Mouse (Mus musculus) hindbrain, embryonic 16.5 days (tissue): ENCODE results near the gene Pkp4. TPM values are rescaled to one million over a fixed set of nuclear protein-coding genes. Genes with fewer than 3 reads are reported as not detected.
"Not testable (repeated sequence)": the region's sequence is repeated elsewhere in the genome, so short reads cannot be mapped to it uniquely, and the experiment has no call there.

Experiments used
- ATAC-seq: fragments of 200-750 bp; cut with Nextera tagmentation; 2 replicates; pipeline ENCODE4 v1.8.0; 2017; ENCODE audit warnings: moderate TSS enrichment, moderate library complexity
- H3K27ac ChIP-seq: fragments of 300-500 bp; sonication (generic); 2 replicates; pipeline ENCODE4 v1.5.1; 2014; ENCODE audit warnings: low read depth, mild to moderate bottlenecking, control low read depth, low read length, moderate library complexity
- H3K27me3 ChIP-seq: fragments of 300-500 bp; sonication (generic); replicated peaks from 2 replicates; pipeline ENCODE4 v1.6.1; 2014; ENCODE audit warnings: low read length; ENCODE audit not compliant: control insufficient read depth, insufficient read depth
- H3K36me3 ChIP-seq: fragments of 300-500 bp; sonication (generic); 2 replicates; pipeline ENCODE4 v1.6.1; 2014; ENCODE audit warnings: mild to moderate bottlenecking, low read length, moderate library complexity, mixed read lengths; ENCODE audit not compliant: control insufficient read depth, insufficient read depth
- H3K4me1 ChIP-seq: fragments of 300-500 bp; sonication (generic); 2 replicates; pipeline ENCODE4 v1.6.1; 2014; ENCODE audit warnings: low read depth, low read length; ENCODE audit not compliant: control insufficient read depth, insufficient read depth
- H3K4me2 ChIP-seq: fragments of 300-500 bp; sonication (generic); 2 replicates; pipeline ENCODE4 v1.6.1; 2014; ENCODE audit warnings: mild to moderate bottlenecking, low read length, control low read depth, moderate library complexity
- H3K4me3 ChIP-seq: fragments of 300-500 bp; sonication (generic); 2 replicates; pipeline ENCODE4 v1.5.1; 2014; ENCODE audit warnings: mild to moderate bottlenecking, low read length, control low read depth, moderate library complexity
- H3K9ac ChIP-seq: fragments of 300-500 bp; sonication (generic); 2 replicates; pipeline ENCODE4 v1.6.1; 2014; ENCODE audit warnings: low read depth, mild to moderate bottlenecking, control low read depth, low read length, moderate library complexity
- H3K9me3 ChIP-seq: fragments of 300-500 bp; sonication (generic); 2 replicates; pipeline ENCODE4 v1.6.1; 2014; ENCODE audit warnings: mild to moderate bottlenecking, low read length, moderate library complexity; ENCODE audit not compliant: control insufficient read depth
- WGBS: fragments of 180-500 bp; shearing (Covaris S2); extraction: QIAGEN DNeasy Blood & Tissue Kit; methylation state at CpG from one replicate; pipeline ENCODE4 v1.1.7; 2014; 5-methylcytosine and 5-hydroxymethylcytosine counted together
- polyA plus RNA-seq: library from polyadenylated mRNA; unstranded; fragments of >200 nt; fragmentation: Nextera tagmentation; extraction: Ambion mirVana; gene quantifications from 2 replicates; pipeline ENCODE4 v1.2.1, GENCODE M21; 2015

Pkp4 gene
- polyA plus RNA-seq, 1 experiment from 2014 or later: 29.2 TPM

GRCm38 (mm10) chr2:59383852-59384776, 223.5 kb downstream of the Pkp4 start:
- no peaks in the 10 kb centered on the region for H3K36me3 ChIP-seq
- ATAC-seq: peak; percentile 11
- H3K27ac ChIP-seq: no peak overlapping the region
- WGBS: 75% methylated on average over 10 of the region's 10 CpGs
- no peaks in the 10 kb centered on the region for H3K4me1 ChIP-seq
- no peak overlapping the region for H3K9ac ChIP-seq
- H3K9me3 ChIP-seq: no peaks in the 10 kb centered on the region
- H3K27me3 ChIP-seq: no peaks in the 10 kb centered on the region
- no peak overlapping the region for H3K4me2 ChIP-seq
- H3K4me3 ChIP-seq: no peak overlapping the region

GRCm38 (mm10) chr2:59385211-59385935, 224.7 kb downstream of the Pkp4 start:
- Histone ChIP-seq H3K36me3 (no peaks in the 10 kb centered on the region), H3K9ac (no peak overlapping the region)

GRCm38 (mm10) chr2:59389971-59390370, 229.3 kb downstream of the Pkp4 start:
- H3K27ac ChIP-seq: no peak overlapping the region
- ATAC-seq: peak; percentile 74; the same call in 1 of the 2 replicates
- no peaks in the 10 kb centered on the region for H3K9me3 ChIP-seq
- H3K4me2 ChIP-seq: no peak overlapping the region
- no peak overlapping the region for H3K4me3 ChIP-seq
- H3K36me3 ChIP-seq: no peaks in the 10 kb centered on the region
- no peak overlapping the region for H3K9ac ChIP-seq
- no peaks in the 10 kb centered on the region for H3K27me3 ChIP-seq
- 70% methylated on average over 5 of the region's 5 CpGs for WGBS
- no peaks in the 10 kb centered on the region for H3K4me1 ChIP-seq

More at GRCm38 (mm10) chr2:59385211-59385935, 224.7 kb downstream of the Pkp4 start:
- Histone ChIP-seq H3K9me3 (no peaks in the 10 kb centered on the region), H3K4me1 (no peaks in the 10 kb centered on the region), H3K27me3 (no peaks in the 10 kb centered on the region), H3K4me2 (no peak overlapping the region), H3K4me3 (no peak overlapping the region), H3K27ac (no peak overlapping the region)
- no peak for ATAC-seq
- WGBS: 69% methylated on average over 4 of the region's 4 CpGs

GRCm38 (mm10) chr2:59393177-59393576, 232.5 kb downstream of the Pkp4 start:
- no peaks in the 10 kb centered on the region for H3K4me1 ChIP-seq
- no peaks in the 10 kb centered on the region for H3K36me3 ChIP-seq
- H3K4me2 ChIP-seq: no peak overlapping the region
- ATAC-seq: no peak
- WGBS: 71% methylated on average over 1 of the region's 1 CpGs
- H3K9ac ChIP-seq: no peak overlapping the region
- no peaks in the 10 kb centered on the region for H3K27me3 ChIP-seq
- no peak overlapping the region for H3K4me3 ChIP-seq
- H3K9me3 ChIP-seq: no peaks in the 10 kb centered on the region
- H3K27ac ChIP-seq: no peak overlapping the region

GRCm38 (mm10) chr2:59394651-59395050, 234.0 kb downstream of the Pkp4 start:
- Histone ChIP-seq H3K36me3 (no peaks in the 10 kb centered on the region), H3K27ac (no peak overlapping the region), H3K9me3 (no peaks in the 10 kb centered on the region), H3K9ac (no peak overlapping the region), H3K4me1 (no peaks in the 10 kb centered on the region), H3K4me3 (no peak overlapping the region), H3K4me2 (no peak overlapping the region), H3K27me3 (no peaks in the 10 kb centered on the region)
- no peak for ATAC-seq
- WGBS: 97% methylated on average over 4 of the region's 4 CpGs

GRCm38 (mm10) chr2:59395160-59395650, 234.6 kb downstream of the Pkp4 start:
- ATAC-seq, H3K9ac ChIP-seq, H3K36me3 ChIP-seq, H3K4me1 ChIP-seq, H3K9me3 ChIP-seq, H3K27me3 ChIP-seq, H3K4me3 ChIP-seq, H3K27ac ChIP-seq, H3K4me2 ChIP-seq: not testable (repeated sequence)
- WGBS: 77% methylated on average over 1 of the region's 1 CpGs

GRCm38 (mm10) chr2:59396555-59396954, 235.9 kb downstream of the Pkp4 start:
- Histone ChIP-seq H3K9me3 (no peaks in the 10 kb centered on the region), H3K4me1 (no peaks in the 10 kb centered on the region), H3K4me3 (no peak overlapping the region), H3K36me3 (no peaks in the 10 kb centered on the region), H3K27me3 (no peaks in the 10 kb centered on the region), H3K9ac (no peak overlapping the region), H3K27ac (no peak overlapping the region), H3K4me2 (no peak overlapping the region)
- ATAC-seq: no peak
- WGBS: 84% methylated on average over 1 of the region's 1 CpGs

- no peak overlapping the region for H3K4me3 ChIP-seq
- H3K9me3 ChIP-seq: no peaks in the 10 kb centered on the region
- H3K27me3 ChIP-seq: no peaks in the 10 kb centered on the region
- no peak overlapping the region for H3K9ac ChIP-seq
- H3K36me3 ChIP-seq: no peaks in the 10 kb centered on the region
- no peaks in the 10 kb centered on the region for H3K4me1 ChIP-seq
- no peak overlapping the region for H3K4me2 ChIP-seq
- ATAC-seq: no peak
- no peak overlapping the region for H3K27ac ChIP-seq
Measured at GRCm38 (mm10) chr2:59397531-59397930, 236.9 kb downstream of the Pkp4 start.

GRCm38 (mm10) chr2:59400901-59401378, 240.3 kb downstream of the Pkp4 start:
- 51% methylated on average over 2 of the region's 2 CpGs for WGBS
- ATAC-seq: no peak
- Histone ChIP-seq H3K27me3 (no peaks in the 10 kb centered on the region), H3K9ac (no peak overlapping the region), H3K4me3 (no peak overlapping the region), H3K4me2 (no peak overlapping the region), H3K36me3 (no peaks in the 10 kb centered on the region), H3K4me1 (no peaks in the 10 kb centered on the region), H3K27ac (no peak overlapping the region), H3K9me3 (no peaks in the 10 kb centered on the region)
